Mouse (Mus musculus) layer of hippocampus, adult 9-10 months (tissue): Measurements from ENCODE around the gene Wiz.

Source experiments
- DNase-seq: peaks from one replicate; pipeline ENCODE4 v3.0.0; 2022; ENCODE audit warnings: low spot score

The Wiz gene

GRCm38 (mm10) chr17:32349037-32349732 is 40.1 kb downstream of the Wiz start:
- no peak for DNase-seq

GRCm38 (mm10) chr17:32348406-32348805 is 40.8 kb downstream of the Wiz start:
- DNase-seq: no peak

GRCm38 (mm10) chr17:32341102-32341501 is 48.1 kb downstream of the Wiz start:
- no peak for DNase-seq

- DNase-seq: no peak
Observed at GRCm38 (mm10) chr17:32340110-32340509, 49.1 kb downstream of the Wiz start.

- no peak for DNase-seq
Observed at GRCm38 (mm10) chr17:32335869-32336268, 53.4 kb downstream of the Wiz start.

- no peak for DNase-seq
Observed at GRCm38 (mm10) chr17:32334921-32335320, 54.3 kb downstream of the Wiz start.

- no peak for DNase-seq
Observed at GRCm38 (mm10) chr17:32333675-32334303, 55.5 kb downstream of the Wiz start.

GRCm38 (mm10) chr17:32327501-32327900 is 61.7 kb downstream of the Wiz start:
- no peak for DNase-seq

- DNase-seq: no peak
Observed at GRCm38 (mm10) chr17:32322809-32323208, 66.4 kb downstream of the Wiz start.

GRCm38 (mm10) chr17:32321836-32322235 is 67.4 kb downstream of the Wiz start:
- no peak for DNase-seq

- DNase-seq: no peak
Observed at GRCm38 (mm10) chr17:32321390-32321734, 67.9 kb downstream of the Wiz start.

GRCm38 (mm10) chr17:32320597-32321389 is 68.4 kb downstream of the Wiz start, which contains the start of gene Akap8:
Gene Akap8, minus strand, starts transcription at chr17:32321238.
- peak; percentile 97 for DNase-seq

GRCm38 (mm10) chr17:32319950-32320349 is 69.3 kb downstream of the Wiz start:
- no peak for DNase-seq

- DNase-seq: no peak
Observed at GRCm38 (mm10) chr17:32317708-32318107, 71.5 kb downstream of the Wiz start.

- no peak for DNase-seq
Observed at GRCm38 (mm10) chr17:32317032-32317431, 72.2 kb downstream of the Wiz start.

GRCm38 (mm10) chr17:32315560-32315959 is 73.7 kb downstream of the Wiz start:
- no peak for DNase-seq

GRCm38 (mm10) chr17:32313892-32314291 is 75.3 kb downstream of the Wiz start:
- no peak for DNase-seq

GRCm38 (mm10) chr17:32312801-32313200 is 76.4 kb downstream of the Wiz start:
- no peak for DNase-seq

GRCm38 (mm10) chr17:32307963-32308362 is 81.3 kb downstream of the Wiz start:
- no peak for DNase-seq
